Mouse (Mus musculus) CH12.LX (cell line): ENCODE data around the gene Cd48. TPM values are rescaled to one million over a fixed set of nuclear protein-coding genes. Genes with fewer than 3 reads are reported as not detected.

Experiments used
- DNase-seq: peaks from one replicate; pipeline ENCODE4 v3.0.0-alpha.2; 2013; ENCODE audit errors: extremely low read depth
- H3K27ac ChIP-seq: 2 replicates; pipeline ENCODE4 v1.5.1; 2012; ENCODE audit warnings: low read depth, mild to moderate bottlenecking, control low read depth, moderate library complexity; ENCODE audit not compliant: insufficient read depth
- H3K27me3 ChIP-seq: replicated peaks from 2 replicates; pipeline ENCODE3; 2012; ENCODE audit warnings: inconsistent platforms
- H3K36me3 ChIP-seq, 2 experiments: replicated peaks in 1 of 2; 2 replicates each; pipeline versions ENCODE3 to v1.6.1; 2012; ENCODE audit warnings: inconsistent platforms in 1 of 2, low read length in 1 of 2, mild to moderate bottlenecking in 1 of 2, mixed read lengths in 1 of 2, moderate library complexity in 1 of 2; ENCODE audit not compliant: control insufficient read depth in 1 of 2, insufficient read depth in 1 of 2
- H3K4me1 ChIP-seq, 2 experiments: 2 replicates each; pipeline ENCODE4 v1.6.1; 2012; ENCODE audit warnings: inconsistent platforms in 1 of 2, moderate library complexity in 1 of 2; ENCODE audit not compliant: insufficient read depth in 2 of 2, control insufficient read depth in 1 of 2
- H3K4me2 ChIP-seq: 2 replicates; pipeline ENCODE4 v1.6.1; 2012; ENCODE audit warnings: low read depth, mild to moderate bottlenecking, control low read depth; ENCODE audit not compliant: poor library complexity, insufficient read depth, severe bottlenecking
- H3K4me3 ChIP-seq, 3 experiments: fragments of 150-350 bp in 1 of 3; sonication (generic) in 1 of 3; replicated peaks in 1 of 3; 2 replicates each; pipeline versions ENCODE3 to v1.5.1; 2011 to 2012; ENCODE audit warnings: low read depth in 2 of 3, low read length in 2 of 3, mild to moderate bottlenecking in 2 of 3, moderate library complexity in 2 of 3, control low read depth in 1 of 3, improper control_type of control experiment in 1 of 3, inconsistent platforms in 1 of 3, mixed read lengths in 1 of 3; ENCODE audit not compliant: poor library complexity in 1 of 3
- H3K79me2 ChIP-seq: replicated peaks from 2 replicates; pipeline ENCODE4 v1.6.1; 2012; ENCODE audit warnings: mild to moderate bottlenecking, moderate library complexity; ENCODE audit not compliant: control insufficient read depth, poor library complexity, insufficient read depth, severe bottlenecking; ENCODE audit errors: extremely low read depth
- H3K9ac ChIP-seq: 2 replicates; pipeline ENCODE4 v1.6.1; 2012; ENCODE audit warnings: low read depth, mild to moderate bottlenecking, control low read depth, moderate library complexity; ENCODE audit not compliant: insufficient read depth
- H3K9me3 ChIP-seq: replicated peaks from 2 replicates; pipeline ENCODE3; 2012; ENCODE audit warnings: low read length, inconsistent platforms, mixed read lengths
- BHLHE40 ChIP-seq: IDR thresholded peaks from 2 replicates; pipeline ENCODE4 v1.6.1; 2011; ENCODE audit warnings: mild to moderate bottlenecking, low read depth, low read length, improper control_type of control experiment
- CHD2 ChIP-seq: IDR thresholded peaks from 2 replicates; pipeline ENCODE4 v1.6.1; 2011; ENCODE audit warnings: low read length, improper control_type of control experiment
- CTCF ChIP-seq, 2 experiments: IDR thresholded peaks in 1 of 2; conservative IDR thresholded peaks in 1 of 2; 2 replicates each; pipeline ENCODE4 v1.5.1; 2011 to 2012; ENCODE audit warnings: low read depth in 2 of 2, low read length in 2 of 2, improper control_type of control experiment in 1 of 2, inconsistent platforms in 1 of 2, mild to moderate bottlenecking in 1 of 2, moderate library complexity in 1 of 2
- E2F4 ChIP-seq: IDR thresholded peaks from 2 replicates; pipeline ENCODE4 v1.6.1; 2011; ENCODE audit warnings: low read depth, low read length, improper control_type of control experiment; ENCODE audit not compliant: insufficient replicate concordance
- ELF1 ChIP-seq: IDR thresholded peaks from 2 replicates; pipeline ENCODE4 v1.6.1; 2014; ENCODE audit warnings: low read depth, mild to moderate bottlenecking, inconsistent platforms, low read length, improper control_type of control experiment
- EP300 ChIP-seq: IDR thresholded peaks from 2 replicates; pipeline ENCODE4 v1.6.1; 2011; ENCODE audit warnings: low read length, improper control_type of control experiment
- ETS1 ChIP-seq: conservative IDR thresholded peaks from 2 replicates; pipeline ENCODE4 v1.6.1; 2012; ENCODE audit warnings: low read depth, mild to moderate bottlenecking, inconsistent platforms, low read length, improper control_type of control experiment, moderate library complexity
- GABPA ChIP-seq: IDR thresholded peaks from 2 replicates; pipeline ENCODE4 v1.6.1; 2012; ENCODE audit warnings: low read depth, low read length, improper control_type of control experiment, inconsistent platforms; ENCODE audit not compliant: insufficient replicate concordance
- HCFC1 ChIP-seq: IDR thresholded peaks from 2 replicates; pipeline ENCODE4 v1.6.1; 2012; ENCODE audit warnings: low read depth, mild to moderate bottlenecking, inconsistent platforms, low read length, improper control_type of control experiment
- JUN ChIP-seq: IDR thresholded peaks from 2 replicates; pipeline ENCODE4 v1.6.1; 2011; ENCODE audit warnings: low read depth, mild to moderate bottlenecking, low read length, improper control_type of control experiment, moderate library complexity; ENCODE audit not compliant: insufficient read depth
- JUND ChIP-seq: conservative IDR thresholded peaks from 2 replicates; pipeline ENCODE4 v1.6.1; 2011; ENCODE audit warnings: low read depth, low read length, improper control_type of control experiment
- KAT2A ChIP-seq: IDR thresholded peaks from 2 replicates; pipeline ENCODE4 v1.6.1; 2012; ENCODE audit warnings: low read length, improper control_type of control experiment, inconsistent platforms; ENCODE audit not compliant: insufficient replicate concordance
- MAX ChIP-seq: IDR thresholded peaks from 2 replicates; pipeline ENCODE4 v1.6.1; 2011; ENCODE audit warnings: low read length, improper control_type of control experiment
- MAZ ChIP-seq: IDR thresholded peaks from 2 replicates; pipeline ENCODE4 v1.6.1; 2012; ENCODE audit warnings: low read depth, mild to moderate bottlenecking, inconsistent platforms, low read length, improper control_type of control experiment, moderate library complexity
- MEF2A ChIP-seq: IDR thresholded peaks from 2 replicates; pipeline ENCODE4 v1.6.1; 2014; ENCODE audit warnings: low read depth, mild to moderate bottlenecking, inconsistent platforms, low read length, improper control_type of control experiment, borderline replicate concordance
- MYC ChIP-seq: IDR thresholded peaks from 2 replicates; pipeline ENCODE4 v1.6.1; 2011; ENCODE audit warnings: low read depth, mild to moderate bottlenecking, improper control_type of control experiment, low read length
- NELFE ChIP-seq: IDR thresholded peaks from 2 replicates; pipeline ENCODE4 v1.6.1; 2011; ENCODE audit warnings: low read depth, low read length, improper control_type of control experiment
- NRF1 ChIP-seq: IDR thresholded peaks from 2 replicates; pipeline ENCODE4 v1.6.1; 2014; ENCODE audit warnings: low read depth, mild to moderate bottlenecking, inconsistent platforms, low read length, improper control_type of control experiment, moderate library complexity
- PAX5 ChIP-seq: IDR thresholded peaks from 2 replicates; pipeline ENCODE4 v1.6.1; 2012; ENCODE audit warnings: low read length, inconsistent platforms, mixed read lengths
- POLR2A ChIP-seq: IDR thresholded peaks from 2 replicates; pipeline ENCODE4 v1.6.1; 2011; ENCODE audit warnings: low read depth, mild to moderate bottlenecking, improper control_type of control experiment, low read length
- POLR2AphosphoS2 ChIP-seq: IDR thresholded peaks from 2 replicates; pipeline ENCODE4 v1.6.1; 2011; ENCODE audit warnings: low read depth, low read length, improper control_type of control experiment
- RCOR1 ChIP-seq: conservative IDR thresholded peaks from 2 replicates; pipeline ENCODE4 v1.6.1; 2012; ENCODE audit warnings: low read depth, mild to moderate bottlenecking, inconsistent platforms, low read length, improper control_type of control experiment
- SIN3A ChIP-seq: IDR thresholded peaks from 2 replicates; pipeline ENCODE4 v1.6.1; 2012; ENCODE audit warnings: low read length, improper control_type of control experiment, inconsistent platforms
- SMC3 ChIP-seq: IDR thresholded peaks from 2 replicates; pipeline ENCODE4 v1.6.1; 2011; ENCODE audit warnings: low read depth, low read length, improper control_type of control experiment
- TBP ChIP-seq: conservative IDR thresholded peaks from 2 replicates; pipeline ENCODE4 v1.6.1; 2011; ENCODE audit warnings: low read depth, low read length, improper control_type of control experiment
- TCF12 ChIP-seq: IDR thresholded peaks from 2 replicates; pipeline ENCODE4 v1.6.1; 2014; ENCODE audit warnings: low read depth, mild to moderate bottlenecking, inconsistent platforms, low read length, improper control_type of control experiment
- UBTF ChIP-seq: IDR thresholded peaks from 2 replicates; pipeline ENCODE4 v1.6.1; 2012; ENCODE audit warnings: low read depth, mild to moderate bottlenecking, inconsistent platforms, low read length, improper control_type of control experiment, moderate library complexity
- ZC3H11A ChIP-seq: IDR thresholded peaks from 2 replicates; pipeline ENCODE4 v1.6.1; 2012; ENCODE audit warnings: low read depth, mild to moderate bottlenecking, inconsistent platforms, low read length, improper control_type of control experiment
- ZKSCAN1 ChIP-seq: IDR thresholded peaks from 2 replicates; pipeline ENCODE4 v1.6.1; 2012; ENCODE audit warnings: low read depth, inconsistent platforms, low read length, improper control_type of control experiment, borderline replicate concordance
- ZMIZ1 ChIP-seq: IDR thresholded peaks from 2 replicates; pipeline ENCODE4 v1.6.1; 2012; ENCODE audit warnings: low read depth, mild to moderate bottlenecking, inconsistent platforms, low read length, improper control_type of control experiment
- ZNF384 ChIP-seq: IDR thresholded peaks from 2 replicates; pipeline ENCODE4 v1.6.1; 2012; ENCODE audit warnings: low read depth, low read length, improper control_type of control experiment, inconsistent platforms
- dilution Hi-C: fragments of 300-500 bp; cut with MboI; formaldehyde crosslinking; loops from 2 replicates; pipeline ENCODE4 v1.14.3; 2020; ENCODE audit warnings: low sequenced_read_pairs; ENCODE audit not compliant: extremely low pct_unique_long_range_greater_than_20kb, extremely low pct_ligation_motif_present
- in situ Hi-C: fragments of 300-500 bp; cut with MboI; formaldehyde crosslinking; loops from 3 replicates; pipeline ENCODE4 v1.14.3; 2019; ENCODE audit warnings: low sequenced_read_pairs, low pct_ligation_motif_present, low pct_unique_long_range_greater_than_20kb, mixed read lengths
- polyA plus RNA-seq: library from polyadenylated mRNA; unstranded; fragments of >175 nt; gene quantifications from 2 replicates; pipeline ENCODE4 v1.2.1, GENCODE M21; 2012; ENCODE audit warnings: low read depth; ENCODE audit not compliant: insufficient read length
- total RNA-seq, 2 experiments: library from RNA; depleted of rRNA; stranded (reverse); fragments of 300-350 nt in 1 of 2; fragments of >200 nt in 1 of 2; gene quantifications; 2 replicates each; pipeline ENCODE4 v1.2.3; 2012 to 2014

Cd48 gene
- total and polyA plus RNA-seq, 3 experiments: 65.0 to 218 (median 80.3) TPM

- peaks cover 12 to 58% of the 10 kb centered on the region in 2 experiments for H3K4me1 ChIP-seq
- no peaks in the 10 kb centered on the region for H3K9me3 ChIP-seq
- peak overlapping the region in 2 of 3 experiments; percentile 50 to 63 for H3K4me3 ChIP-seq
- TF ChIP-seq UBTF: no peak
- no peak for TF ChIP-seq KAT2A
- TF ChIP-seq TCF12: peak; percentile 78
- TF ChIP-seq BHLHE40: peak; percentile 18; the same call in 1 of the 2 replicates
- TF ChIP-seq ZKSCAN1: no peak
- no peak for TF ChIP-seq POLR2A
- peak; percentile 20; the same call in 1 of the 2 replicates for TF ChIP-seq MAZ
- no peak for TF ChIP-seq MYC
- TF ChIP-seq CHD2: no peak
- TF ChIP-seq SIN3A: peak; percentile 47; the same call in 1 of the 2 replicates
- no peak for TF ChIP-seq ELF1
- no peak for TF ChIP-seq PAX5
- TF ChIP-seq TBP: no peak
- TF ChIP-seq MEF2A: peak; percentile 59; the same call in 1 of the 2 replicates
- no peak for TF ChIP-seq NELFE
- no peak for TF ChIP-seq GABPA
- TF ChIP-seq CTCF (conservative IDR thresholded peaks at IDR 0.05 in 1 of 2, IDR thresholded peaks at IDR 0.05 in 1 of 2; ENCODE audit: low read depth in 2 of 2, low read length in 2 of 2): no peak
- TF ChIP-seq HCFC1: no peak
- TF ChIP-seq JUN: no peak
- TF ChIP-seq RCOR1: no peak; the same call in 1 of the 2 replicates
- TF ChIP-seq SMC3: no peak
- no peak for TF ChIP-seq E2F4
- no peak for TF ChIP-seq NRF1
- 0 out of 2 replicates have a peak, but pooled peaks have one; percentile 23 for TF ChIP-seq MAX
- no peak; the same call in 1 of the 2 replicates for TF ChIP-seq JUND
- no peak for TF ChIP-seq ZC3H11A
- peak; percentile 12; the same call in 1 of the 2 replicates for TF ChIP-seq ZNF384
- TF ChIP-seq ZMIZ1: no peak
- peak; percentile 37 for TF ChIP-seq ETS1
- peak; percentile 76 for TF ChIP-seq EP300
- TF ChIP-seq POLR2AphosphoS2: no peak
- H3K27ac ChIP-seq: no peak overlapping the region
- peak overlapping the region; percentile 90 for H3K4me2 ChIP-seq
- in situ Hi-C loops: no loop called here
- no peaks in the 10 kb centered on the region for H3K27me3 ChIP-seq
- no peak overlapping the region for H3K9ac ChIP-seq
- dilution Hi-C loops: no loop called here
- H3K79me2 ChIP-seq: no peaks in the 10 kb centered on the region
- DNase-seq: peak; percentile 56
- H3K36me3 ChIP-seq: no peaks in the 10 kb centered on the region
Observed at GRCm38 (mm10) chr1:171647716-171648115, 34.1 kb upstream of the Cd48 start.
